Mouse (Mus musculus): ENCODE measurements around the gene Ski.

- TF ChIP-seq CTCF (conservative IDR thresholded peaks at IDR 0.05; ENCODE audit: low read length): no peak
- no peak for TF ChIP-seq POU5F1 (IDR thresholded peaks at IDR 0.05; ENCODE audit: borderline replicate concordance, low read length)
Observed at GRCm38 (mm10) chr4:155126194-155126593, 96.2 kb downstream of the Ski start.

Data from E14TG2a.4 (cell line).